Mouse (Mus musculus) megakaryocyte progenitor cell, adult 5-6 weeks (primary cell): ENCODE results near the gene Atp6ap1. TPM values are rescaled to one million over a fixed set of nuclear protein-coding genes. Genes with fewer than 3 reads are reported as not detected.

Experiments used
- ATAC-seq: replicated peaks from 2 replicates; pipeline ENCODE4 v1.8.0; 2016; ENCODE audit warnings: mild to moderate bottlenecking, moderate TSS enrichment, inconsistent platforms; ENCODE audit not compliant: poor library complexity
- total RNA-seq, 2 experiments: library from RNA; stranded (forward) in 1 of 2; stranded (reverse) in 1 of 2; fragments of 157-497, 149-512 nt in 1 of 2; fragments of 200-1000 nt in 1 of 2; gene quantifications; 2 replicates each; pipeline versions ENCODE4 v1.2.3 to v1.2.4; 2015 to 2017

Gene Atp6ap1
- 128 and 135 TPM in 2 replicates for total RNA-seq (2015)
- 123 and 206 TPM in 2 replicates for total RNA-seq (2017)

DNA sequence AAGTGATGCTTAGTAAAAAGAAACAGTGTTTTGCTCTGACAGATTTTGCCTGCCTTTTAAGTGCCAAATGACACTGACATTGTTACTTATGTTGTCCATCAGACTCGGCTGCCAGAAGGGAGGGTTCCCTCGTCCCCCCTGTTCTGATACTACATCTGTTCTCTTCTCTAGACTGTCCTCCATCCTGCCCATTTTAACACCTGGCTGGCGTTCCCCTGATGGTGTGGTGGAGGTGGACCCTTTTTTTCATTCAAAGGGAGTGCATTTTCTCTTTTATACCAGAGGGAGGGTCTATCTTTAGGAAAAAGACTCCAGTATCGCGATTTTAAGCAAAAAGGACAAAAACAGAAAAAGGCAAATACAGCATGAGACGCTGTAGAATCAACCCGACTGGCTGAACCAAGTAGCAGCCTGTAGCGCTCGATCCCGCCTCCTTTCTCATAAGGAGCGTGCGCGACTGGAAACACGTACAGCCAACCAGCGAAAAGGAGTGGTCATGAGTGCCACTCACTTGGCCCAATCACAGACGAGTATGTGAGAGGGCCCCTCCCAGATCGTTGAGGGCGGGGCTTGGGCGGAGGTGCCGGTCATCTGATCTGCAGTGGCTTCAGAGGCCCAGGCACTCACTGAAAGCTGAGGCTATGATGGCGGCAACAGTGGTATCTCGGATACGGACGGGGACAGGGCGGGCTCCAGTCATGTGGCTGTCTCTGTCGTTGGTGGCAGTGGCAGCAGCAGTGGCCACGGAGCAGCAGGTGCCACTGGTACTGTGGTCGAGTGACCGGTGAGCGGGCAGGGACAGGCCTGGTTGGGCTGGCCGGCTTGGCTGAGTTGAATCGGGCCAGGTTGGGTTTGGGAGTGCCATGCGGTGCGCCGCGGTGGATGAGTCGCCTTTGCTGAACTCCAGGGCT, at the start of gene Atp6ap1:
Atp6ap1 (plus strand) TSS at position 560 of the 911 bp plus-strand sequence.
- peak; percentile 98 for ATAC-seq

DNA sequence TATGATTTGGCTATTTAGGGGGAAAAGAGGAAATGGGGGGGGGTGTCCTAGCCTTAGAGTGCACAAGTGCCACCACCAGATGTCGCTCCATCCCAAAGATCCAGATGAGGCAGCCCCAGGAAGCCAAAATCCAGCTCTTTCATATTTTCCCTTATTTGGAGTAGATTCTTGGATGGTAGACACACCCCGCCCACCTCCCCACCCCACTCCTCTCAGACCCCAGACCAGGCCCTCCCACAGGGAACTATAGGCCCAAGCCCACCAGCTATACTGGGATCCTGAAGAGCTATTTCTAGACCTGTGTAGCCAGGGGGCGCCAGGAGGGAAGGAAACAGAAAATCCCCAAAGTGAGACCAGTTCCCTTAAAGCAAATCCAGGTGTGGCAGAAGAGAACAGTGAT, 48.2 kb upstream of the Atp6ap1 start:
- ATAC-seq = no peak

DNA sequence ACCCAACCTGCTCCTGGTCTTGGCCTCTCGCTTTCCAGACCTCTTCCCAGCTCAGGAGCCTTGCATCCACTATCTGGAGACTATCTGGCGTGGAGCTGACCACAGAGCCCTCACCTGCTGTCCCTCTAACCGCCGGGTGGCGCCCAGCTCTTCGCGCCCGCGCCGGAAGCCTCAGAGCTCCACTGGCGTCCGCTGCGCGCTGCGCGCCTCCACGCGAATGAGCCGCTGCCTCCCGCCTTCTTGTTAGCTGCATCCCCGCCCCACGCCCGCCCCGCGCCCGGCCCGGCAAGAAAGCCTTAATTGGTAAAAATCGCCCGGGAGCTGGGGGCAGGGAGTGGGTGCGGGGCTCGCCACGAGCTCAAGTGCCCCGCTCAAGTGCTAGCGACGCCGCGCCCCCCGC, 47.3 kb upstream of the Atp6ap1 start, which contains the start of gene Flna:
Flna (minus strand) TSS at position 206 of the 400 bp plus-strand sequence.
- no peak for ATAC-seq

DNA sequence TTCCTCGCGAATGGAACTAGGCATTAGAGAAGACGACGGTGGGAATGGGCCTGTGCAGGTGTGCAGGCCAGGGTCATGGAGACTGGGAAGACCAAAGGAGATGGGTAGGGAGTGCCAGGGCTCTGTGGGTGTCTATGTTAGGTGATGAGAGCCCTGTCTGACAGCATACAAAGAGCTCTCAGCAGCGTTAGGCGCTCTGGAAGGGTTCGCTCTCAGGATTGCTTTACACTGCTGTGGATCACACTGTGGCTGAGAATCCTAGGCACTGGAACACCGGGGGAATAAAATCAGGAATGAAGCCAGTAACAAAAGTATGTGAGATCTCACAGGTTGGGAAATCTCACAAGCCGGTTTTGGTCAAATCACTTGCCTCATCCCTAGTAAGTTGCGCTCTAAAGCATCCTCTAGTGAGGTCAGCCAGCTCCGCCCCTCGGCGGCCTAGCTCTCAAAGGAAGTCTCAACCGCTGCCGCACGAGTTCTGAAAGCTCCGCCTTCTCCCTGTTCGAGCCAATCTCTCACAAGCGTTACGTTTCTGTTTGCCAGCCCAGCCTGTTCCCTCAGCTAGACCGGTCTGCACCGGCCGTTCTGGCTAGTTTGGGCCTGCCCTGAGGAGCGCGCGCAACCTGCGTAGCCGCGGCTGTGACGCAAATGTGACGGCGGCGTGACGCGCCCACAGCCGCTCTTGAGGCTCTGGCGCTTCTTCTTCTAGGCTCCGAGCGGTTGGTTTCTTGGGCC, 42.6 kb upstream of the Atp6ap1 start, which contains the start of gene Emd:
Emd (plus strand) TSS at position 535 of the 735 bp plus-strand sequence.
- peak; percentile 96 for ATAC-seq

DNA sequence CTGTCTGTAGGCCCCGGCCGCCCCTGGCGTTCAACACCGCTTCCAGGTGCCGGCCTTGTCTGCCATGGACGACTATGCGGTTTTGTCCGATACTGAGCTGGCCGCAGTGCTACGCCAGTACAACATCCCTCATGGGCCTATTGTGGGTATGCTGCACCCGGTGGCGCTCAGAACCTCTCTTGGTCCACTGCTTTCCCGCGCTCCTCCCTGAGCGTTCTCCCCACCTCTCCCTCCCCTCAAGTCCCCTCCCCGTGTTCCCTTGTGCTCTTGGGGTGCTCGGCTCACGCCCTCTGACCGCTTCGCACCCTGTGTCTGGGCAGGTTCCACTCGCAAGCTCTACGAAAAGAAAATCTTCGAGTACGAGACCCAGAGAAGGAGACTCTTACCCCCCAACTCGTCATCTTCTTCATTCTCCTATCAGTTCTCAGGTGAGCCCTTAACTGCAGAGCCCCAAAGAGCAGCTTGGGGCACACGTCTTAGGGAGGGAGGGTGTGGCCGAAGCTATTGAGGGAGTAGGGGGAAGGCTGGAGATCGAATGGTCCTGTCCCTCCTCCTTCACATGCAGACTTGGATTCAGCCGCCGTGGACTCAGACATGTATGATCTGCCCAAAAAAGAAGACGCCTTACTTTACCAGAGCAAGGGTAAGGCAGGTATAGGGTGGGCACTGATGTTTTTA, 41.9 kb upstream of the Atp6ap1 start:
- peak; percentile 21 for ATAC-seq

DNA sequence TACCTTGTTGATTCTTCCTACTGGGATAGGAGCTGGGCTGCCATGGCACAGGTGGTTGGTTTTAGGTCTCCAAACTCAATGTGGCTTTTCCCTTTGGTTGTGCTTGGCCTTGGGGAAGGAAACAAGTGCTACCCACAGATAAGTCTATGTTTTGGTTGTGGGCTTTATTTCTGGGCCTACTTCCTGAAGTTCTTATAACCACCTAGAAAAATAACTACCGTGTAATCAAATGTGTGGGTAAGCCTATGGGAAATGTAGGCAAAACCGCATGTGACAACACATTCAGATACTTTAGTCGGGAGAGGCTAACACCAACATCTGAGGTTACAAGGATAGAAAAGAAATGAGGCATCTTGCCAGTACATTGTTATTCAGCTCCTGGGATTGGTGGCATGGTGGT, 39.2 kb upstream of the Atp6ap1 start:
- no peak for ATAC-seq

DNA sequence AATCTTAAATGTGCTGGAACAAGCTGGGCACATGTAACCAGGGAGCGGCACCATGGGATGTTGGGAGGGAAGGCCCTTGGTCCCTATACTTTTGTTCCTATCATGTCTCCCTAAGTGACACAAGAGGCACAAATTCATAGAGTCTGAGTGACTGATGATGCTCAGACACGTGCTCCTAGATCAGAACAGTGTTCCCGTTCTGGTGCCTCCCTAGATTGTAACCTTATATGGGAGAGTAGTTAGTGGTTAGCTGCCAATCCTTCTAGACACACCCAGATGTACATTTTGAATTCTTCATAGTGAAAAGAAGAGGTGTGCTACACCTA, 27.2 kb upstream of the Atp6ap1 start:
- ATAC-seq = peak; percentile 4; the same call in 1 of the 2 replicates

DNA sequence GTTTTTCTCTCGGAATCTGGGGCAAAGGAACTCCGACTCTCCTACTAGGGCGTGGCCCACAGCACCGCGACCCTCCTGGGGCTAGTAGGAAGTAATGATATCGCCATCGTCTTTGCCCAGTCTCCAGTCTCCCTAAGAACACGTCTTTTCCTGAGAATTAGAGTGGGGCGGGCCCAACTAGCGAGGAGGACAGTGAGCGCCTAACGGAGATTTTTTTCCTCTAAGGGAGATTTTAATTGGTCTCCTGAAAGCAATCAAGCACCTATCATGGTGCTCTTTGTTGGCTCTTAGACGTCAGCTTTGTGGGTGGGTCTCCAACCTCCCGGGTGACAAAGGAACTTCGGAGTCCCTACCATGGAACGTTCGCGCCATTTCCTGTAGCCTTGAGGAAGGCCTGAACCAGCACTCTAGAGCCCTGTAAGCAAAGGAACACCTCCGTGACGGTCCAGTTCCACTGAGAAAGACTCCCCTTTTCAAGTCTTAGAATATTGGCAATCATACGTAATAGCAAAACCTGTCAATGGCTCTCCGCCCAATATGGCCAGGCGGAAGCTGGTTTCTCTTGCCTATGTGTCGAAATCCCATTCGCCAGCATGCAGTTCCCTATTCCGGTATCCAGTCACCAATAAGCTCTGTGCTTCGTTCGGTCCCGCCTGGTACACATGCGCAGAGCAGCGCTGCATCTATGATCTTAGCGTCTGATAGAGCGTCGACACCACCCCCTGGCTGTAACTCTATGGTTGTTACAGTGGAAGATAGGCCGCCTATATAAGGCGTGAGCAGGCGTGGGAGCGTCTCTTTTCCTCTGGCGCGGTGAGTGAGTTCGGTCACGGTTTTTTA, 26.6 kb upstream of the Atp6ap1 start, which contains the start of gene Rpl10:
Rpl10 (plus strand) TSS at position 751 of the 840 bp plus-strand sequence.
- ATAC-seq = peak; percentile 82

DNA sequence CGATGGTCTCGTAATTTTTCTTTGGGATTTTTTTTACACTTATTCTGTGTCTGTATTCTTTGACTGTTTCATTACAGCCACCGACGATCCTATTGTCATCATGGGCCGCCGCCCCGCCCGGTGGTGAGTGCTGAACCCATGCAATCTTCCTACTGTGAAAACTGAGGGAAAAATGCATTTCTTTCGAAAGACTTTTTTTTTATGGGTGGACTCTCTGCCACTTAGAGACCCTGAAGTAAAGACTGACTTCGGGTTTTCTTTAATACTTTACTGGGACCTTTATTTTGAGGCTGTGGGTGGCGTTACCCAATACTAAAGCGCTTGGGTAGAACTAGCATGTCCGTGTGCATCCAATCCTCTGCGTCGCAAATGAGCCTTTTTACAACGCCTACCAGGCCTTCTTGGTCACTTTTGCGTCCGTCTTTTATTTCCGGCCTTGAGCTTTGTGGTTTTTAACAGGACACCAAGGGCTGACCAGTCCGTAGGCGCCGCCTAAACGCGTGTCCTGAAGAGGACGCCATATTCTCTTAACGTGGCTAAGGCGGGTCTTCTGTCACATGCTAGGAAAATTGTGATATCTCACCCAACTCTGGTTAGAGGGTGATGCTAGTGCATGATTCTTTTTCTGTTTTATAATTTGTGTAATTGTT, 25.9 kb upstream of the Atp6ap1 start:
- peak; percentile 7 for ATAC-seq

DNA sequence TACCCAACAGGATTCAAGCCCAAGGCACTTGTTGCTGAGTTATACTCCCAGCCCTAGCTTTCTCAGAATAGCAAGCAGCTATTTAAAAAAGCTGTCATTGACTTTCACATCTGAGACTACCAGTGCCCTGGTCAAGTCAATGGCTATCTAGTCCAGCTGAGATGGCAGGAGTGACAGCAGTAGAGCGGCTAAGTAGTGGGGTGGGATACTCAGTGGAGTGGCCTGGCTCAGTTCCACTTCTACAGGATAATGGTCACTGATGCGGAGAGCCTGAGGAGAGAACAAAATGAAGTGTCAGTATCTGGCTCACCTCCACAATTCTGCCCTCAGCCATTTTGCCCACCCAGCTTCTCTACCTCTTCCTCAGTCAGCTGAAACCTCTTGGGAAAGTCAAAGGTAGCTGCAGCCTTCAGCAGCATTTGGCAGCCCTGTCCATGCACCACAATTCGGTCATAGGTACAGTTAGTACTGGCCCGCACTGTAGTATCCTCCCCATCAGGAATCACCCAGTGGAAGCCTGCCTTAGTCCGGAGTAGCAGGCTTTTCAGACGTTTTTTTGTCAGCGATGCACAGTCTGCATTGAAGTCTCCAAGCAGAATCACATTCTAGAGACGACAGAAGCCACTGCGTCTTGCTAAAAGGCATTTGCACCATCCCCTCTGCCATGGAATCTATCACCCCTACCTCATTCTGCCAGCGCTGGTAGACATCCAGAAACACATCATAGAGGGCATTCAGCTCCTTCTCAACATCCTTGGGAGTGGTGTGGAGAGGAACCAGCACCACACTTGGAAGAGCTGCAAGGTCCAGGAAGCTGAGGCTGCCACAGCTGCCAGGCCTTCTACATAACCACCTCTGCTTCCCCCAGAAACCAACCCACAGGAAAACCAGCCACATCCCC, 23.2 kb upstream of the Atp6ap1 start:
- 0 out of 2 replicates have a peak, but pooled peaks have one; percentile 4 for ATAC-seq

DNA sequence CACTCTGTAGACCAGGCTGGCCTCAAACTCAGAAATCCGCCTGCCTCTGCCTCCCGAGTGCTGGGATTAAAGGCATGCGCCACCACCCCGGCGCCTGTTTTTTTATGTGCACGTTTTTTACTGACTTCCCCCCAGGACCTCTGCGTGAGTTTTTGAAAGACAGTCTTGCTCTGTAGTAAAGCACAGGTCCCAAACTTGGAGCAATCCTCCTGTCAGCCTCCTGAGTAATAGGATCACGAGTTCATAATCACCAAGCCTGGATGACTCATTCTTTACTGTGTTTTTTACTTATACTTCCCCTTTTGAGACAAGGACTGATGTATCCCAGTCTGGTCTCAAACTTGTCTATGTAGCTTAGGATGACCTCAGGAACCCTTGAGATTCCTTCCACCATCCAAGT, 19.0 kb upstream of the Atp6ap1 start:
- ATAC-seq = peak; percentile 16

DNA sequence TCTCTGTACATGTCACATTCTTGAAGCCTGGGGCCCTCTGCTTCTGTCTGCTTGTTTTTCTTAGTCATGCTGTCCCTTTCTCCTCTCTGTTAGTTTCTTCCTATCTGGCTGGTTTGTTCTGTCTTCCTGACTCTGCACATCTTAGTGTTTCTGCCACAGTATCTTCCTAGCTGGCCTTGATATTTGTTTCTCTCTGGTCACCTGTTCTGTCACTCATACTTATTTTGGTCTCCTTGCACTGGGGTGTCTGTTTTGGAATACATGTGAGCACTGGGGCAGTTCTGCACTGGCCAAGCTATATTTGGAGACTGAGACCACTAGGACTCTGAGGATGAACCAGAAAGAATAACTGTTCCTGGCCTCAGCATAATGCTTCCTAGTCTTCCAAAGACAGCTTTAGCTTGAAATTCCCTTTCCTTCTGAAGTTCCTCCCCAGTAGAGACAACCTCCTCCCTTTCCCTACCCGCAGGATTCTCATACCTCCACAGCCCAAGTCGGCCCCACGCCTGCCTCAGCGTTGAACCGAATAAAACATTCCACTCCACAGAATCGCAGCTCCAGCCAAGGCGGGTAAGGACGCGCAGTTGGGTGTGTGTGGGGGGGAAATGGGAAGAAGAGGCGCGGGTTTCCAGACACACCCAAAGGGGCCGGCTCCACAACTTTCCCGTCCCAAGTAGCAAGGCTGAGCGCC, 15.7 kb upstream of the Atp6ap1 start:
- ATAC-seq = no peak

DNA sequence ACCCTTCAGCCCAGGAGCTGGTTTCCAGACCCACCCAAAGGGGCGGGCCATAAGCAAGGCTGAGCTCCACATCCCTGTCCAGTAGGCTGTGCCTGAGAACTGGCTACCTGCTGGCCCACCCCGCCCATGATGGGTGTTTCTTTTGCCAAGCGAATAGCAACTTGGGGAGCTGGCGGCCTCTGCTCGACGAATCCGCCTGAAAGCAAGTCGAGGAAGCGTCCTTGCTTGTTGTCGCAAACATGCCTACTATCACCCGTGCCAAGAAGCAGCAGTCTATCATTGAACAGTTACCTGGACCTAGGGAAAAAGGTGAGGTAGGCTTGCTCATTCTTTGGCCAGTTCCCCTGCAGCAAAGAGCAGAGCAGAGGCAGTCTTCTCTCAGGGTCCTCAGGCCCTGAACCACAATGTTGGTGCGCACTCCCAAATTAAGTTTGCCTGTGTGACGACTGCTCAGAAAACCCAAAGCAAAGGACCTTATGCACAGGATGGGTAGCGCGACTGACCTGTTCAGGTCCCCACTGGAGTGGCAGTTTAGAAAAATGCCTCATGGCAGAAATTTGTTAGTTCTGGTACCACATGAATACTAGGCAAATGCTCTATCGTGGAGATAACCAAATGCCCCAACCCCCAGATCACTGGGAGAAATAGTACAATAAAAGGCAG, 15.0 kb upstream of the Atp6ap1 start, which contains the start of the genes Taz and Dnase1l1:
Taz (plus strand) TSS at position 181 of the 663 bp plus-strand sequence.
Dnase1l1 (minus strand) TSS at position 606 of the 663 bp plus-strand sequence.
- ATAC-seq = peak; percentile 83

DNA sequence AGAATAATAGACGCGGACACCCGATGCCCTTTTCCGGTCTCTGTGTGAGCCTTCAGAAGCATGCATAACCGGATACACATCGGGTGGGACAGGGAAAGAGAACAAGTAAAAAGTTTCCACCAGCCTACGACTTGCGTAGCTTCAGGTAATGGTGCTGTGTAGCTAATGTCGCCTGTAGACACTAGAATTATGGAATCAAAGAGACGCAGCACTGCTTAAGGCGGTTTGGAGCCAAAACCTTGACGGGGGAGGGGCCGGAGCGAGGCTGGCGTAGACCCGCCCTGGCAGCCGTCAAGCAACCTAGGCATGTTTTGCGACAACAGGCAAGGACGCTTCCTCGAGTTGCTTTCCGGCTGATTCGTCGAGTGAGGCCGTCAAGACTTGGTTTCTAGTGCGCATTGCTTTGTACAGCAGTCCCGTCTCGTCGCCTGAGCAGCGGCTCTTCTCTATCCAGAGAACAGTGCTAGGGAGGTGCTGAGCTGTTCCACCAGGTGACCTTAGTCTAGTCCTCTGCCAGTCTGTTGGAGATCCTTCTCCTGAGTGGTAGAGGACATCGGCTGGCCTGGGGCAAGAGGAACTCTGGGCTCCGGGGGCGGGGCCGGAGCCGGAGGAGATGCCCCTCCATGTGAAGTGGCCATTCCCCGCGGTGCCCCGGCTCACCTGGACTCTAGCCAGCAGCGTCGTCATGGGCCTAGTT, 14.4 kb upstream of the Atp6ap1 start:
- peak; percentile 82 for ATAC-seq

DNA sequence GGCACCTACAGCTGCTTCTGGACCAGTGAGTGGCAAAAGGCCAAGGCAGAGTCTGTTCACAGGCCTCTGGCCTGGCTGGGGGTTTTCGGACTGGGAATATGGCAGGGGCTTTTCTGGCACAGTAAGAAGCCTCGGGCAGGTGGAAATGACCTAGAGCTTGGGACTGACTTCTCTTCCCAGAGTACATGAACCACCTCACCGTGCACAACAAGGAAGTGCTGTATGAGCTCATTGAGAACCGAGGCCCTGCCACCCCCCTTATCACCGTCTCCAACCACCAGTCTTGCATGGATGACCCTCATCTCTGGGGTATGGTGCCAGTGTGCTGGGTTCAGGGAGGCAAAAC, 13.8 kb upstream of the Atp6ap1 start:
- ATAC-seq = no peak

DNA sequence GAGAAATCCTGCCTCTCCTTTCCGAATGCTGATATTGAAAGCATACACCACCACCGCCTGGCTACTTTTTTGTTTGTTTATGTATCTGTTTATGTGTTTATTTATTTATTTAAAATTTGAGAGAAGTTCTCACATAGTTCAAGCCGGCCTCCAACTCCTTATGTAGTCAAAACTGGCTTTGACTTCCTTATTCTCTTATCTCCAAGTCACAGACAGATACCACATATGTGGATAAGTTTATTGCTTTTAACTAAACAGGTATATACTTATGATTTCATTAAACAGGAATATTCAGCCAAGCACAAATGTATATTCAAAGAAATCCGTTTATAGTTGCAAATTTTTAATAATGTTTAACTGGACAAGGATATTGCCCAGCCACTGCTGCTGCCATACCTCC, 3.5 kb upstream of the Atp6ap1 start:
- no peak for ATAC-seq

DNA sequence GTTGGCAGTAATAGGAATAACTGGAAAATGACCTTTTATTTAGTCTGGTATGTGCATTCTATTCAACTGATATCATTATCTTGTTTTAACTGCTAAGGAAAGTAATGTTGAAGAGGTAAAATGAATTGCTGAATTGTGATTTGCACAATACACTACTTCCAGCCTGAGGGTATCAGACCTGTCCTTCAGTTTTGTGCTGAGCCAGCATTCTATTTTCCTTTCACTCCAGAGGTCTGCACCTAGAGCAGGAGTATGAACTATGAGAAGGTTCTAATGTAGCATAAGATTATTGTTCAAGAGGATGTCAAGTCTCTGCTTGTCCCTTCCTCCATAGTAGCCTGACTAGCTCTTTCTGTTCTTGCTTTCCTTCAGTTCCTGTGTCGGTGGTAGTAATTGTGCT, 1.5 kb downstream of the Atp6ap1 start:
- no peak for ATAC-seq
